ENCODE assay signal across 8 mouse cellular contexts in the genomic region with DNA sequence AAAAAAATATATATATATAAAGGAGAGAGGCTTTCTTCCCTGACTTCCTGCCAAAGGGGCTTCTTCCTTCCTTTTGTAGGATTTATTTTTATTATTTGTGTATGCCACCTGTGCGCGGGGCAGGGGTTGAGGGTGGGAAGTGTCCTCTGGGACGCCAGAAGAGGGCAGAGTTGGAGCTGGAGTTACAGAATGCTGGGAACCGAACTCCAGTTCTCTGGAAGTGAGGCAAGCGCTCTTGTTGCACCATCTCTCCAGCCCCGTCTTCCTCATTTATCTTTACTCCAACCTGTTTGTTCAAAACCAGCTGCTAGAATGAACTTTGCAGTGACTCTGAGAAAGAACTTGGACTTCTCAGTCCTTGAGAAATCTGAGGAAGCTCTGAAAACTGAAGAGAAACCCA. TPM values are rescaled to one million over a fixed set of nuclear protein-coding genes. Genes with fewer than 3 reads are reported as not detected.
DNase-seq lines count a peak whose midpoint lies in the region; ATAC-seq and TF ChIP-seq lines count a peak whose summit lies in the region.

No protein-coding gene starts in this region.

- peak overlapping the region; percentile 51; the same call in 1 of the 2 replicates for H3K4me3 ChIP-seq in neural tube, embryonic 11.5 days (ENCODE audit: low read depth, low read length)
- peak overlapping the region; percentile 59 for H3K4me3 ChIP-seq in embryonic facial prominence, embryonic 14.5 days (ENCODE audit: low read depth, low read length)
- H3K4me3 ChIP-seq in intestine, postnatal 0 days (ENCODE audit: low read depth, low read length): peak overlapping the region; percentile 62
- peak overlapping the region; percentile 60 for H3K4me3 ChIP-seq in midbrain, embryonic 13.5 days (replicated peaks)

- H3K4me1 ChIP-seq in neural tube, embryonic 11.5 days (ENCODE audit: control insufficient read depth, insufficient read depth, low read length): peaks cover 3% of the 10 kb centered on the region
- H3K4me1 ChIP-seq in embryonic facial prominence, embryonic 14.5 days (ENCODE audit: control insufficient read depth, insufficient read depth, low read length): peaks cover 15% of the 10 kb centered on the region; the same call in 1 of the 2 replicates
- H3K4me1 ChIP-seq in intestine, postnatal 0 days (replicated peaks; ENCODE audit: control insufficient read depth, insufficient read depth, low read length): 0 out of 2 replicates have a peak, but pooled peaks cover 3% of the 10 kb centered on the region
- peaks cover 23% of the 10 kb centered on the region for H3K4me1 ChIP-seq in midbrain, embryonic 13.5 days (replicated peaks)

- peaks cover 12% of the 10 kb centered on the region for H3K27me3 ChIP-seq in neural tube, embryonic 11.5 days (ENCODE audit: control insufficient read depth, insufficient read depth, low read length)
- H3K27me3 ChIP-seq in embryonic facial prominence, embryonic 14.5 days (replicated peaks; ENCODE audit: control insufficient read depth, insufficient read depth, low read length): peaks cover 16% of the 10 kb centered on the region
- peaks cover 10% of the 10 kb centered on the region for H3K27me3 ChIP-seq in intestine, postnatal 0 days (replicated peaks; ENCODE audit: control insufficient read depth, insufficient read depth, low read length)
- peaks cover 24% of the 10 kb centered on the region for H3K27me3 ChIP-seq in midbrain, embryonic 13.5 days

- no peak for ATAC-seq in neural tube, embryonic 11.5 days (ENCODE audit: insufficient read depth, low FRiP score, low TSS enrichment)
- no peak for ATAC-seq in embryonic facial prominence, embryonic 14.5 days (ENCODE audit: low read depth)
- ATAC-seq in intestine, postnatal 0 days: no peak
- ATAC-seq in midbrain, embryonic 13.5 days: no peak

- peak overlapping the region; percentile 26 for H3K4me2 ChIP-seq in neural tube, embryonic 11.5 days (ENCODE audit: low read depth)
- H3K4me2 ChIP-seq in embryonic facial prominence, embryonic 14.5 days (ENCODE audit: low read depth, low read length): peak overlapping the region; percentile 74
- peak overlapping the region; percentile 58 for H3K4me2 ChIP-seq in intestine, postnatal 0 days (replicated peaks; ENCODE audit: low read depth)
- peak overlapping the region; percentile 61 for H3K4me2 ChIP-seq in midbrain, embryonic 13.5 days (replicated peaks)

- no peak for DNase-seq in neural tube, embryonic 11.5 days (ENCODE audit: low spot score)
- no peak for DNase-seq in neural tube, embryonic 10.5 days (ENCODE audit: extremely low spot score, low spot score)
- DNase-seq in embryonic facial prominence, embryonic 14.5 days (ENCODE audit: low spot score): no peak
- DNase-seq in yolk sac, embryonic 10.5 days (ENCODE audit: low spot score): no peak
- DNase-seq in urinary bladder, adult 2 months (ENCODE audit: low spot score): no peak
- DNase-seq in layer of hippocampus, adult 11-12 months (ENCODE audit: low spot score): no peak

- H3K9ac ChIP-seq in neural tube, embryonic 11.5 days (ENCODE audit: low read length): no peak overlapping the region
- H3K9ac ChIP-seq in embryonic facial prominence, embryonic 14.5 days (ENCODE audit: low read depth, low read length): peak overlapping the region; percentile 68; the same call in 1 of the 2 replicates
- H3K9ac ChIP-seq in intestine, postnatal 0 days (ENCODE audit: low read depth, low read length): no peak overlapping the region
- H3K9ac ChIP-seq in midbrain, embryonic 13.5 days (replicated peaks): 0 out of 2 replicates have a peak overlapping the region, but pooled peaks have one; percentile 70

- H3K27ac ChIP-seq in neural tube, embryonic 11.5 days (ENCODE audit: low read depth, low read length): no peak overlapping the region
- H3K27ac ChIP-seq in embryonic facial prominence, embryonic 14.5 days (replicated peaks; ENCODE audit: low read depth, low read length): peak overlapping the region; percentile 92; the same call in 1 of the 2 replicates
- H3K27ac ChIP-seq in intestine, postnatal 0 days (ENCODE audit: low read depth, low read length): no peak overlapping the region
- H3K27ac ChIP-seq in midbrain, embryonic 13.5 days: peak overlapping the region; percentile 96; the same call in 1 of the 2 replicates

- WGBS in neural tube, embryonic 11.5 days: 12% methylated on average over 6 of the region's 6 CpGs
- WGBS in embryonic facial prominence, embryonic 14.5 days: 11% methylated on average over 6 of the region's 6 CpGs
- WGBS in intestine, postnatal 0 days: 7% methylated on average over 6 of the region's 6 CpGs
- 3% methylated on average over 6 of the region's 6 CpGs for WGBS in midbrain, embryonic 13.5 days

- peak; percentile 50; the same call in 1 of the 2 replicates for TF ChIP-seq CTCF in intestine, postnatal 0 days (IDR thresholded peaks at IDR 0.05; ENCODE audit: low read depth)

- no peaks in the 10 kb centered on the region for H3K36me3 ChIP-seq in neural tube, embryonic 11.5 days (ENCODE audit: control insufficient read depth, insufficient read depth, low read length)
- H3K36me3 ChIP-seq in embryonic facial prominence, embryonic 14.5 days (ENCODE audit: control insufficient read depth, insufficient read depth, low read length): no peaks in the 10 kb centered on the region
- H3K36me3 ChIP-seq in intestine, postnatal 0 days (ENCODE audit: control insufficient read depth, insufficient read depth): no peaks in the 10 kb centered on the region
- H3K36me3 ChIP-seq in midbrain, embryonic 13.5 days: peaks cover 6% of the 10 kb centered on the region; the same call in 1 of the 2 replicates

- H3K9me3 ChIP-seq in neural tube, embryonic 11.5 days (ENCODE audit: control insufficient read depth, low read length): no peaks in the 10 kb centered on the region
- no peaks in the 10 kb centered on the region for H3K9me3 ChIP-seq in embryonic facial prominence, embryonic 14.5 days (ENCODE audit: control insufficient read depth, low read length)
- no peaks in the 10 kb centered on the region for H3K9me3 ChIP-seq in intestine, postnatal 0 days (ENCODE audit: control insufficient read depth)
- H3K9me3 ChIP-seq in midbrain, embryonic 13.5 days: no peaks in the 10 kb centered on the region

RNA-seq across cellular contexts. Expression of gene B9d2, which starts 0.6 kb away (rescaled TPM):
- polyA plus RNA-seq in neural tube, embryonic 11.5 days (2014; fragmentation: Nextera tagmentation; extraction: Ambion mirVana): 33.4 and 37.2 TPM in 2 replicates
- polyA plus RNA-seq in embryonic facial prominence, embryonic 14.5 days (2014; fragmentation: Nextera tagmentation; extraction: Ambion mirVana): 25.1 and 27.5 TPM in 2 replicates
- polyA plus RNA-seq in intestine, postnatal 0 days (2015; fragmentation: Nextera tagmentation; extraction: Ambion mirVana): 12.4 and 12.6 TPM in 2 replicates
- polyA plus RNA-seq in midbrain, embryonic 13.5 days (2015; fragmentation: Nextera tagmentation; extraction: Ambion mirVana): 40.3 and 41.4 TPM in 2 replicates
- polyA plus RNA-seq in urinary bladder, adult 2 months (2012; rRNA removed): 25.6 TPM in 2 replicates

RNA-seq across cellular contexts. Expression of gene Tmem91, which starts 5.0 kb away (rescaled TPM):
- polyA plus RNA-seq in neural tube, embryonic 11.5 days (2014; fragmentation: Nextera tagmentation; extraction: Ambion mirVana): 1.6 and 1.7 TPM in 2 replicates
- polyA plus RNA-seq in embryonic facial prominence, embryonic 14.5 days (2014; fragmentation: Nextera tagmentation; extraction: Ambion mirVana): 1.9 and 3.0 TPM in 2 replicates
- 0.61 and 1.3 TPM in 2 replicates for polyA plus RNA-seq in intestine, postnatal 0 days (2015; fragmentation: Nextera tagmentation; extraction: Ambion mirVana)
- 8.8 and 9.7 TPM in 2 replicates for polyA plus RNA-seq in midbrain, embryonic 13.5 days (2015; fragmentation: Nextera tagmentation; extraction: Ambion mirVana)
- polyA plus RNA-seq in urinary bladder, adult 2 months (2012; rRNA removed): 1.1 and 1.3 TPM in 2 replicates

RNA-seq across cellular contexts. Expression of gene Tgfb1, which starts 6.8 kb away (rescaled TPM):
- polyA plus RNA-seq in neural tube, embryonic 11.5 days (2014; fragmentation: Nextera tagmentation; extraction: Ambion mirVana): 1.2 and 1.6 TPM in 2 replicates
- polyA plus RNA-seq in embryonic facial prominence, embryonic 14.5 days (2014; fragmentation: Nextera tagmentation; extraction: Ambion mirVana): 3.0 and 3.9 TPM in 2 replicates
- 1.7 and 2.2 TPM in 2 replicates for polyA plus RNA-seq in intestine, postnatal 0 days (2015; fragmentation: Nextera tagmentation; extraction: Ambion mirVana)
- polyA plus RNA-seq in midbrain, embryonic 13.5 days (2015; fragmentation: Nextera tagmentation; extraction: Ambion mirVana): 0.59 and 1.2 TPM in 2 replicates
- polyA plus RNA-seq in urinary bladder, adult 2 months (2012; rRNA removed): 16.2 and 27.6 TPM in 2 replicates

RNA-seq across cellular contexts. Expression of gene Exosc5, which starts 21.0 kb away (rescaled TPM):
- polyA plus RNA-seq in neural tube, embryonic 11.5 days (2014; fragmentation: Nextera tagmentation; extraction: Ambion mirVana): 49.8 and 54.4 TPM in 2 replicates
- 62.3 and 65.1 TPM in 2 replicates for polyA plus RNA-seq in embryonic facial prominence, embryonic 14.5 days (2014; fragmentation: Nextera tagmentation; extraction: Ambion mirVana)
- 50.4 and 52.7 TPM in 2 replicates for polyA plus RNA-seq in intestine, postnatal 0 days (2015; fragmentation: Nextera tagmentation; extraction: Ambion mirVana)
- 44.2 and 44.8 TPM in 2 replicates for polyA plus RNA-seq in midbrain, embryonic 13.5 days (2015; fragmentation: Nextera tagmentation; extraction: Ambion mirVana)
- 50.4 and 64.6 TPM in 2 replicates for polyA plus RNA-seq in urinary bladder, adult 2 months (2012; rRNA removed)

RNA-seq across cellular contexts. Expression of gene Bckdha, which starts 21.2 kb away (rescaled TPM):
- polyA plus RNA-seq in neural tube, embryonic 11.5 days (2014; fragmentation: Nextera tagmentation; extraction: Ambion mirVana): 38.2 and 43.2 TPM in 2 replicates
- 47.0 and 54.4 TPM in 2 replicates for polyA plus RNA-seq in embryonic facial prominence, embryonic 14.5 days (2014; fragmentation: Nextera tagmentation; extraction: Ambion mirVana)
- polyA plus RNA-seq in intestine, postnatal 0 days (2015; fragmentation: Nextera tagmentation; extraction: Ambion mirVana): 39.8 and 44.3 TPM in 2 replicates
- polyA plus RNA-seq in midbrain, embryonic 13.5 days (2015; fragmentation: Nextera tagmentation; extraction: Ambion mirVana): 47.9 and 50.5 TPM in 2 replicates
- polyA plus RNA-seq in urinary bladder, adult 2 months (2012; rRNA removed): 90.1 and 102 TPM in 2 replicates

Comparison
In these comparisons a context has a peak if more than half of its experiments do, and no peak if none do; other contexts are left out.
1. H3K27ac ChIP-seq: peak in embryonic facial prominence, embryonic 14.5 days (single experiment) and midbrain, embryonic 13.5 days (single experiment); none in neural tube, embryonic 11.5 days (single experiment) and intestine, postnatal 0 days (single experiment).
2. H3K9ac ChIP-seq: peak in embryonic facial prominence, embryonic 14.5 days (single experiment) and midbrain, embryonic 13.5 days (single experiment); none in neural tube, embryonic 11.5 days (single experiment) and intestine, postnatal 0 days (single experiment).
3. Peak in every context shown above with its lines, with median percentiles within 50 percentile points of each other: H3K4me2 ChIP-seq and H3K4me3 ChIP-seq.